21 mouse cellular contexts compared by ENCODE assay signal in the genomic region with DNA sequence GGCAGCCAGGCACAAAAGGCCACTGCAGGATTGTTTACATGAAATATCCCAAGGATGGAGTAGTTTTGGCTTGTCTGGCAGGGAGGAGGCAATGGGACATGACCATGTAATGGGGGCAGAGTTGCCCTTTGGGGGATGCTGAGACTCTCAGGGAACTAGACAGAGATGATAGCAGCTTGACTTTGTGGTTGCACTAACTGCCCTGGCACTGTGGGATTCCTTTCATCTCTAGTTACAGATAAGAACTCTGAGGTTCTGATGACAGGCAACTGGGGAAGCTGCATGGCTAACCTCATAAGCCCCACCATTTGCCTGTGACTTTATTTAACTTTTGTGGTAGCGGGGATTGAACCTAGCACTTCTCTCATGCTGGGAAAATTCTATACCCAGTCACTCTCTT. TPM values are rescaled to one million over a fixed set of nuclear protein-coding genes. Genes with fewer than 3 reads are reported as not detected.
"Had no signal": no experiment of that assay in that cellular context is flagged by ENCODE, and none has a peak within 500 bp of the region (broad histone marks: within the 10 kb centered on the region; RNA-seq: fewer than 3 reads in every experiment).

No protein-coding gene starts in this region.

- H3K9ac ChIP-seq: liver, embryonic 14.5 days; lung, embryonic 14.5 days; midbrain, embryonic 12.5 days; neural tube, embryonic 12.5 days; stomach, embryonic 15.5 days had no signal

- H3K4me3 ChIP-seq: megakaryocyte, embryonic 14.5 days; midbrain, embryonic 10.5 days; midbrain, embryonic 12.5 days; neural tube, embryonic 12.5 days; stomach, embryonic 15.5 days had no signal

- H3K4me1 ChIP-seq: midbrain, embryonic 12.5 days; neural tube, embryonic 12.5 days had no signal

- H3K27ac ChIP-seq: liver, embryonic 14.5 days; midbrain, embryonic 10.5 days; midbrain, embryonic 12.5 days; neural tube, embryonic 12.5 days; stomach, embryonic 15.5 days; stomach, postnatal 0 days had no signal

- DNase-seq: lung, adult 18-20 months; lung, embryonic 14.5 days; lung, postnatal 10 days; lung, postnatal 4 days; midbrain, embryonic 14.5 days; right cerebral cortex, postnatal 14 days; thymus, adult 2 months; thymus, postnatal 14 days; thymus, postnatal 36 days had no signal

- H3K27me3 ChIP-seq: midbrain, embryonic 12.5 days; neural tube, embryonic 12.5 days; stomach, embryonic 15.5 days had no signal

- H3K9me3 ChIP-seq: megakaryocyte, embryonic 14.5 days; midbrain, embryonic 10.5 days; midbrain, embryonic 12.5 days; neural tube, embryonic 12.5 days; stomach, embryonic 15.5 days had no signal

- H3K36me3 ChIP-seq: midbrain, embryonic 10.5 days; midbrain, embryonic 12.5 days; neural tube, embryonic 12.5 days; stomach, embryonic 15.5 days had no signal

RNA-seq across cellular contexts. Expression of a gene that starts 19.2 kb away (rescaled TPM):
- total RNA-seq: midbrain, postnatal 0 days; monocyte, adult 5-6 weeks; neutrophil, adult 5-6 weeks had no signal
- polyA plus RNA-seq: liver, embryonic 14.5 days; liver, embryonic 16.5 days; lung, embryonic 14.5 days; midbrain, embryonic 10.5 days; midbrain, embryonic 12.5 days; midbrain, embryonic 14.5 days; midbrain, postnatal 0 days; neural tube, embryonic 12.5 days; neural tube, embryonic 14.5 days had no signal

RNA-seq across cellular contexts. Expression of a gene that starts 21.0 kb away (rescaled TPM):
- total RNA-seq: midbrain, postnatal 0 days; monocyte, adult 5-6 weeks; neutrophil, adult 5-6 weeks had no signal
- polyA plus RNA-seq: liver, embryonic 14.5 days; liver, embryonic 16.5 days; midbrain, embryonic 10.5 days; midbrain, embryonic 12.5 days; midbrain, embryonic 14.5 days; midbrain, postnatal 0 days; neural tube, embryonic 12.5 days; neural tube, embryonic 14.5 days had no signal

RNA-seq across cellular contexts. Expression of a gene that starts 25.5 kb away (rescaled TPM):
- total RNA-seq: monocyte, adult 5-6 weeks; neutrophil, adult 5-6 weeks had no signal
- polyA plus RNA-seq: midbrain, embryonic 14.5 days; midbrain, postnatal 0 days; neural tube, embryonic 12.5 days; neural tube, embryonic 14.5 days had no signal
